Mouse (Mus musculus): Measurements from ENCODE around the gene Usp28. TPM values are rescaled to one million over a fixed set of nuclear protein-coding genes. Genes with fewer than 3 reads are reported as not detected.

Gene Usp28
- polyA plus RNA-seq, 1 experiment from 2014 or later, result 121 TPM

DNA sequence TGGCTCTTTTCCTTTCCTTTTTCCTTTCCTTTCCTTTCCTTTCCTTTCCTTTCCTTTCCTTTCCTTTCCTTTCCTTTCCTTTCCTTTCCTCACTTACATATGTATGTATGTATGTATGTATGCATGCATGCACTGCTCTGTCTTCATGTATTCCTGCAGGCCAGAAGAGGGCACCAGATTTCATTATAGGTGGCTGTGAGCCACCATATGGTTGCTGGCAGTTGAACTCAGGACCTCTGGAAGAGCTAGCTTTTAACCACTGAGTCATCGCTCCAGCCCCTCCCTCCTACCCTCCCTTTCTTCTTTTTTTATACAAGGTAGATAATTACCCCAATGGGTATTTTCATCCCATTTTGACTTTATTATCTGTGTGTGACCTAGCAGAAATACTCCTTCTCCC is 10.6 kb downstream of the Usp28 start:
- no peak for ATAC-seq (replicated peaks; ENCODE audit: extremely low read depth, insufficient read depth, low FRiP score)
- Histone ChIP-seq H3K4me3 (ENCODE audit: low read length) (no peak overlapping the region), H3K27ac (ENCODE audit: low read length) (no peak overlapping the region), H3K9ac (ENCODE audit: low read length) (no peak overlapping the region), H3K9me3 (replicated peaks; ENCODE audit: control insufficient read depth, low read length) (no peaks in the 10 kb centered on the region), H3K4me1 (ENCODE audit: control insufficient read depth, insufficient read depth, low read length) (peaks cover 29% of the 10 kb centered on the region), H3K27me3 (ENCODE audit: control insufficient read depth, insufficient read depth, low read length) (no peaks in the 10 kb centered on the region), H3K36me3 (ENCODE audit: control insufficient read depth, insufficient read depth) (peaks cover 9% of the 10 kb centered on the region), H3K4me2 (ENCODE audit: low read depth, low read length) (no peak overlapping the region)
- 92% methylated on average over 1 of the region's 1 CpGs for WGBS

DNA sequence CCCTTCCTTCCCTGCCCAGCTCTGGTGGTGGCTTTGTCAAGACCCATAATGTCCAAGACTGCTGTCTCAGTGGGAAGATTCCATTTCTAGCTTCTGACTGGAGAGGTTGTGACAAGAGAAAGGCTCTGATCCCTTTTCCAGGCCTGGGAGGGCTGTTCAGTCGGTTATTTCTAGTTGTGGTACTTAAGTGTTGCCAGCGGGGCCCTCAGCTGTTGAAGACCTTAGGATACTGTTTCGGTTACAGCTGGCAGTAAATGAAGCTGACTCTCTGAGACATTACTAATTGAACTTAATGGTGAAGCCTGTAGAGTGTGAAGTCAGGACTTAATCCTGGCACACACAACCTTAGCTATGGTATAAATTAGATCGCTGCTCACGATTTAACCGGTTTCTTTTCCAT is 14.1 kb downstream of the Usp28 start:
- no peaks in the 10 kb centered on the region for H3K9me3 ChIP-seq (replicated peaks; ENCODE audit: control insufficient read depth, low read length)
- H3K27me3 ChIP-seq (ENCODE audit: control insufficient read depth, insufficient read depth, low read length), result no peaks in the 10 kb centered on the region
- H3K4me2 ChIP-seq (ENCODE audit: low read depth, low read length), result no peak overlapping the region
- peaks cover 19% of the 10 kb centered on the region for H3K4me1 ChIP-seq (ENCODE audit: control insufficient read depth, insufficient read depth, low read length)
- ATAC-seq (replicated peaks; ENCODE audit: extremely low read depth, insufficient read depth, low FRiP score), result no peak
- H3K27ac ChIP-seq (ENCODE audit: low read length), result peak overlapping the region; percentile 75
- H3K36me3 ChIP-seq (ENCODE audit: control insufficient read depth, insufficient read depth), result peaks cover 28% of the 10 kb centered on the region
- H3K4me3 ChIP-seq (ENCODE audit: low read length), result no peak overlapping the region
- 75% methylated on average over 6 of the region's 6 CpGs for WGBS
- H3K9ac ChIP-seq (ENCODE audit: low read length), result 0 out of 2 replicates have a peak overlapping the region, but pooled peaks have one; percentile 17

DNA sequence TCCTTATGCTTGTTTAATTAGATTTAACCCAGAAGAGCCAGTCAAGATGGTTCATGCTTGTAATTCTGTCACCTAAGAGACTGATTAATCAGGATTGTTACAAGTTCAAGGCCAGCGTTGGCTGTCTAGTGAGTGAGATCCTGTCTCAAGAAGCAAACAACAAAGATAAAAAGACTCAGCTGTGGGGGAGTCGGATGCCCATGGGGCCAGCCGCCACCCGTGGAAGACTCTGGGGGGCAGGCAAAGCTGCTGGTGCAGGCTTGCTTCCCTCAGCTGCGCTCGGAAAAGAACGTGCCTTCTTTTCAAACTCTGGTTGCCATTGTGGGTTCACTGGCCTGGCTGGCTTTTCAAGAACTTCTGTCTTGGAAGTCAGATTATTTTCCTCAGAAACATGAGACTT is 30.6 kb downstream of the Usp28 start:
- no peak overlapping the region for H3K4me2 ChIP-seq (ENCODE audit: low read depth, low read length)
- ATAC-seq (replicated peaks; ENCODE audit: extremely low read depth, insufficient read depth, low FRiP score), result no peak

DNA sequence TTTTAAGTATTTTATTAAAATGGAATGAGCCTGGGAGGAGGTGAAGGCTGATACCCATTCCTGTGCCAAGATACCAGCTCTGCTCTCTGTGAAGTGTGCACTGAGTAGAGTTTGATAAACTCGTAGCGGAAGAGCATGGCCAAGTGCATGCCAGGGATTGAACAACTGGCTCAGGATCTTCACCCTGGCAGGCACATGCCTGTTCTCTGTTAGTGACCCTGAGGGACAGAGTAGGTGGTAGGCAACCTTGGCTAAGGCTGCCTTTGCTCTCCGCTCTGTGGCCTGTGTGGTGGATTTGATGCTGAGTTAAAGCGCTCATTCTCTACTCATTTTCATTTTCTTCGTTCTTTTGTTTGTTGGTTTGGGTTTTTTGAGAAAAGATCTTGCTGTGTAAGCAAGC is 36.1 kb downstream of the Usp28 start:
- no peak overlapping the region; the same call in 1 of the 2 replicates for H3K27ac ChIP-seq (ENCODE audit: low read length)
- H3K36me3 ChIP-seq (ENCODE audit: control insufficient read depth, insufficient read depth), result peaks cover 48% of the 10 kb centered on the region
- no peak for ATAC-seq (replicated peaks; ENCODE audit: extremely low read depth, insufficient read depth, low FRiP score)
- H3K9ac ChIP-seq (ENCODE audit: low read length), result no peak overlapping the region
- H3K27me3 ChIP-seq (ENCODE audit: control insufficient read depth, insufficient read depth, low read length), result no peaks in the 10 kb centered on the region
- H3K4me2 ChIP-seq (ENCODE audit: low read depth, low read length), result no peak overlapping the region
- 0 out of 2 replicates have a peak, but pooled peaks cover 5% of the 10 kb centered on the region for H3K4me1 ChIP-seq (ENCODE audit: control insufficient read depth, insufficient read depth, low read length)
- no peaks in the 10 kb centered on the region for H3K9me3 ChIP-seq (replicated peaks; ENCODE audit: control insufficient read depth, low read length)
- 69% methylated on average over 5 of the region's 5 CpGs for WGBS
- H3K4me3 ChIP-seq (ENCODE audit: low read length), result no peak overlapping the region

More for the DNA sequence above, 30.6 kb downstream of the Usp28 start:
- H3K27me3 ChIP-seq (ENCODE audit: control insufficient read depth, insufficient read depth, low read length), result no peaks in the 10 kb centered on the region
- no peak overlapping the region for H3K4me3 ChIP-seq (ENCODE audit: low read length)
- peaks cover 68% of the 10 kb centered on the region for H3K36me3 ChIP-seq (ENCODE audit: control insufficient read depth, insufficient read depth)
- 74% methylated on average over 7 of the region's 7 CpGs for WGBS
- no peaks in the 10 kb centered on the region for H3K4me1 ChIP-seq (ENCODE audit: control insufficient read depth, insufficient read depth, low read length)
- H3K9me3 ChIP-seq (replicated peaks; ENCODE audit: control insufficient read depth, low read length), result no peaks in the 10 kb centered on the region
- no peak overlapping the region for H3K9ac ChIP-seq (ENCODE audit: low read length)
- no peak overlapping the region for H3K27ac ChIP-seq (ENCODE audit: low read length)

DNA sequence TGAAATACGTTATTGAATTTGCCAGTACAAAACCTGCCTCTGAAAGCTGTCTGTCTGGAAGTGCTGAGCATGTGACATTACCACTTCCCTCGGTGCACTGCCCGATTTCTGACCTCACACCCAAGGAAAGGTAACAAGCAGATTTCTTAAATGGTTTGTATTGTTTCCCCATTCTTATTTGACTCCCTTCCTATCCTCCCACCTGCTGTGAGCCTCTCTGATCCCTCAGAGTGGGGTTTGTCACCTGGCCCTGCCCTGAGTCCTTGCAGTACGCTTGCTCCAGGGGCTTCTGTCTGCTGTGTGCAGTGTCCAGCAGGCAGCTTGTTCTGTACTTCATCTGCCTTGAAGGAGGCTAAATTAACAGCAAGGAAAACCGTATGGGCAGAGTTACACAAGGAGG is 38.8 kb downstream of the Usp28 start:
- H3K4me2 ChIP-seq (ENCODE audit: low read depth, low read length), result no peak overlapping the region
- H3K4me3 ChIP-seq (ENCODE audit: low read length), result no peak overlapping the region
- ATAC-seq (replicated peaks; ENCODE audit: extremely low read depth, insufficient read depth, low FRiP score), result no peak
- no peaks in the 10 kb centered on the region for H3K27me3 ChIP-seq (ENCODE audit: control insufficient read depth, insufficient read depth, low read length)
- no peaks in the 10 kb centered on the region for H3K9me3 ChIP-seq (replicated peaks; ENCODE audit: control insufficient read depth, low read length)
- H3K36me3 ChIP-seq (ENCODE audit: control insufficient read depth, insufficient read depth), result peaks cover 48% of the 10 kb centered on the region
- H3K27ac ChIP-seq (ENCODE audit: low read length), result no peak overlapping the region
- 0 out of 2 replicates have a peak, but pooled peaks cover 5% of the 10 kb centered on the region for H3K4me1 ChIP-seq (ENCODE audit: control insufficient read depth, insufficient read depth, low read length)
- 82% methylated on average over 5 of the region's 5 CpGs for whole genome bisulfite sequencing
- H3K9ac ChIP-seq (ENCODE audit: low read length), result no peak overlapping the region

DNA sequence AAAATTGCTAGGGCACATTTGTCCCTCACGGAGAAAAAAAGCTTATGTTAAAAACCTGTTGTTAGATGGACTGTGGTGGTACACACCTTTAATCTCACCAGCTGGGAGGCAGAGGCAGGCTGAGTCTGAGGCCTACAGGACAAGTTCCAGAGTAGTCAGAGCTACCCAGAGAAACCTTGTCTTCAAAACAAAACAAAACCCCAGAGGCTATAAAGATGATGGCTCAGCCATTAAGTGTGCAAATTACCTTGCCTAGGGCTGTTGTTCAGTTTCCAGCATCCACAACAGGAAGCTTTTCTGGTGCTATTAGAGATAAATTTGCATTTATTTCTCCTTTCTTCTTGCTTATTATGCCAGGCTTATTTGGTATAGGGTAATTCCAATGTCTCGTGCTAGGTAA is 39.4 kb downstream of the Usp28 start:
- Histone ChIP-seq H3K9ac (ENCODE audit: low read length) (no peak overlapping the region), H3K4me1 (ENCODE audit: control insufficient read depth, insufficient read depth, low read length) (0 out of 2 replicates have a peak, but pooled peaks cover 5% of the 10 kb centered on the region), H3K4me3 (ENCODE audit: low read length) (no peak overlapping the region), H3K4me2 (ENCODE audit: low read depth, low read length) (no peak overlapping the region), H3K27ac (ENCODE audit: low read length) (no peak overlapping the region), H3K27me3 (ENCODE audit: control insufficient read depth, insufficient read depth, low read length) (no peaks in the 10 kb centered on the region), H3K9me3 (replicated peaks; ENCODE audit: control insufficient read depth, low read length) (no peaks in the 10 kb centered on the region), H3K36me3 (ENCODE audit: control insufficient read depth, insufficient read depth) (peaks cover 51% of the 10 kb centered on the region)
- ATAC-seq (replicated peaks; ENCODE audit: extremely low read depth, insufficient read depth, low FRiP score), result no peak
- WGBS, result 91% methylated on average over 2 of the region's 2 CpGs

DNA sequence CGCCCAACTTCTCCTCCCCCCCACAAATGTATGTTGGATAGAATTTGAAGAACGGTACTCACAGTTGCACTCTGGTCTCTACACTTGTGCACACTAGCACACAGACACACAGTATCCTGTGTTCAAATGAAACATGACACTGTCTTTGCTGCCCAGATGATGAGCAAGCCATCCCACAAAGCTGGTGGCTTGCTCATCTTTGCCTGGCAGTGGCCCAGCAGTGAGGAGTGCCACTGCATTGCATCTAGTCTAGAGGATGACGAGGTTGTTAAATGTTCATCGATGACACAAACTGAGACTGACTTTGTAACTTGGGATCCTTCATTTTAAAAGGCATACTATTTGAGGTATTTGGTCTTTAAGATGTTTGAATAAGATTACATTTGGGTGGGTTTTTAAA is 49.6 kb downstream of the Usp28 start:
- Histone ChIP-seq H3K27me3 (ENCODE audit: control insufficient read depth, insufficient read depth, low read length) (no peaks in the 10 kb centered on the region), H3K4me2 (ENCODE audit: low read depth, low read length) (no peak overlapping the region), H3K9me3 (replicated peaks; ENCODE audit: control insufficient read depth, low read length) (no peaks in the 10 kb centered on the region), H3K36me3 (ENCODE audit: control insufficient read depth, insufficient read depth) (peaks cover 75% of the 10 kb centered on the region), H3K4me1 (ENCODE audit: control insufficient read depth, insufficient read depth, low read length) (no peaks in the 10 kb centered on the region), H3K4me3 (ENCODE audit: low read length) (no peak overlapping the region), H3K9ac (ENCODE audit: low read length) (no peak overlapping the region), H3K27ac (ENCODE audit: low read length) (no peak overlapping the region)
- no peak for ATAC-seq (replicated peaks; ENCODE audit: extremely low read depth, insufficient read depth, low FRiP score)
- WGBS, result 89% methylated on average over 4 of the region's 4 CpGs

DNA sequence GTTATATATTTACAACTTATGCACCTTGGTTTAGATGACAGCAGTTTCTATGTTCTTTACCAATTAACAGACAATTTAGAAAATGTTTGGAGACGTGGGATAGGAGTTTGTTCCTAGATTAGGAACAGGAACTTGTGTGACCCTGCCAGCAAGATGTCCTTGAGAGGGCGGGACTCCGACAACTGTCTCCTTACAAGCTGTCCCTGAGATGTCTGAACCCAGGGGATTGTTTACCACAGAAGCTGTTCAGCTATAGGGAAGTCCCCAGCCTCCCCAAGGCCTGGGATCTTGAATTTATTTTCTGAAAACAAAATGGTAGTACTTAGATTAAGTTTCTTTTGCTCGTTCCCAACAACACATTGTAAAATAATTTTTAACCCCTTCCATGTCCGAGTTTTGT is 65.7 kb downstream of the Usp28 start:
- Histone ChIP-seq H3K9ac (ENCODE audit: low read length) (no peak overlapping the region), H3K27ac (ENCODE audit: low read length) (no peak overlapping the region), H3K27me3 (ENCODE audit: control insufficient read depth, insufficient read depth, low read length) (no peaks in the 10 kb centered on the region), H3K4me2 (ENCODE audit: low read depth, low read length) (no peak overlapping the region), H3K4me1 (ENCODE audit: control insufficient read depth, insufficient read depth, low read length) (peaks cover 4% of the 10 kb centered on the region; the same call in 1 of the 2 replicates), H3K9me3 (replicated peaks; ENCODE audit: control insufficient read depth, low read length) (no peaks in the 10 kb centered on the region), H3K4me3 (ENCODE audit: low read length) (no peak overlapping the region), H3K36me3 (ENCODE audit: control insufficient read depth, insufficient read depth) (no peaks in the 10 kb centered on the region)
- no peak for ATAC-seq (replicated peaks; ENCODE audit: extremely low read depth, insufficient read depth, low FRiP score)
- 61% methylated on average over 5 of the region's 5 CpGs for WGBS

DNA sequence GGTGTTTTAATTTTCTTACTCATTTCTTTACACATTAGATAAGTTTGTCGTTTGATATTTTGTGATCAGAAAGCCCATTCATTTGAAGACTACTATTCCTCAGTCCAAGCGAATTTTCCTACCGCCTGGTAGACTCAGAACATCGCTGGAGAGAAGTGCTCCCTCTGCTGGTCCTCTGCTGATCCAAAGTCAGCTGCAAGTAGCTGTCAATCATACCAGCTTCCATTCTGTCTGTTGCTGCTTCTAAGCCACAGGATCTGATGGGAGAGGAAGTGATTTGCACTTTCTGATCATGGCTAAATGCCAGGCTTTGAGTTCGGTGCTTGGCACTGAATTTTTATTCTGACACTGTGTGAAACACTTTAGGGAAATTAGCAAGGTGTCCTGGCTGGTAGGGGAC is 66.2 kb downstream of the Usp28 start:
- no peak overlapping the region for H3K9ac ChIP-seq (ENCODE audit: low read length)
- no peak overlapping the region for H3K27ac ChIP-seq (ENCODE audit: low read length)
- no peaks in the 10 kb centered on the region for H3K27me3 ChIP-seq (ENCODE audit: control insufficient read depth, insufficient read depth, low read length)
- H3K4me1 ChIP-seq (ENCODE audit: control insufficient read depth, insufficient read depth, low read length), result peaks cover 8% of the 10 kb centered on the region
- no peak overlapping the region for H3K4me3 ChIP-seq (ENCODE audit: low read length)
- no peak overlapping the region for H3K4me2 ChIP-seq (ENCODE audit: low read depth, low read length)
- ATAC-seq (replicated peaks; ENCODE audit: extremely low read depth, insufficient read depth, low FRiP score), result no peak
- H3K36me3 ChIP-seq (ENCODE audit: control insufficient read depth, insufficient read depth), result no peaks in the 10 kb centered on the region
- 9% methylated on average over 5 of the region's 5 CpGs for WGBS
- no peaks in the 10 kb centered on the region for H3K9me3 ChIP-seq (replicated peaks; ENCODE audit: control insufficient read depth, low read length)

Data from heart, embryonic 16.5 days (tissue).